Mouse (Mus musculus) C2C12 (cell line): ENCODE results near the gene Tmem79.

ENCODE experiments used
- CEBPB ChIP-seq: IDR thresholded peaks from one replicate; pipeline ENCODE4 v1.6.1; 2011; ENCODE audit warnings: low read depth, mild to moderate bottlenecking, control low read depth, moderate library complexity
- CTCF ChIP-seq: IDR thresholded peaks from one replicate; pipeline ENCODE4 v1.5.1; 2011; ENCODE audit not compliant: control insufficient read depth, insufficient read depth, insufficient read length
- MAX ChIP-seq: IDR thresholded peaks from one replicate; pipeline ENCODE4 v1.6.1; 2011; ENCODE audit warnings: mild to moderate bottlenecking, control low read depth
- MYOG ChIP-seq: IDR thresholded peaks from one replicate; pipeline ENCODE4 v1.6.1; 2011; ENCODE audit not compliant: control insufficient read depth, insufficient read length; ENCODE audit errors: extremely low read depth
- USF1 ChIP-seq: IDR thresholded peaks from one replicate; pipeline ENCODE4 v1.6.1; 2011; ENCODE audit warnings: low read depth, mild to moderate bottlenecking, control low read depth, moderate library complexity

DNA sequence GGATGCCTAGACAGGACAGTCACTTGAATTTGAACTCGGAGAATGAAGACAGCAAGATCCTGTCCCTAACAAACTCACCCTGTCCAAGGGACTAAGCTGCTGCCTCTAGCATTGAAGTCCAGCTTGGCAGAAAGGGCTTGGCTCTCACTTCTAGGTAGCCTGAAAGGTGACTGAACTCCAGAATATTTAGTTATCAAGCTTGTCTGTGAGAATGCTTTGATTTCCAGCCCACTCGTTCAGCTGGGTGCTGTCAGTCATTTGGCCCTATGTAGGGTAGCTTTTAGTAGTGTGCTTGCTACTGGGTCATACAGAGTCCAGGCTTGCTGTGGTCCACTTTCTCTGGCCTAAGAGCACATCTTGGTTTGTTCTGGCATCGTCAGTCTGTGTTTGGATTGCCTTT, 3.1 kb upstream of the Tmem79 start:
- TF ChIP-seq CTCF (no peak), USF1 (no peak), MAX (no peak), MYOG (no peak), CEBPB (no peak)
